Comparison of ENCODE assay signal across 8 mouse cellular contexts in genomic region chr15:98806071-98806808, GRCm38 (mm10). TPM values are rescaled to one million over a fixed set of nuclear protein-coding genes. Genes with fewer than 3 reads are reported as not detected.
DNase-seq lines count a peak whose midpoint lies in the region; ATAC-seq and TF ChIP-seq lines count a peak whose summit lies in the region.
"Had no signal": no experiment of that assay in that cellular context is flagged by ENCODE, and none has a peak within 500 bp of the region (broad histone marks: within the 10 kb centered on the region; RNA-seq: fewer than 3 reads in every experiment).

No protein-coding gene starts in this region.

- no peak for DNase-seq in lung, postnatal 0 days (ENCODE audit: low spot score)
- DNase-seq in lung, adult 2 months: no peak
- no peak for DNase-seq in left cerebral cortex, adult 11 months (ENCODE audit: low spot score)

- peak overlapping the region; percentile 60 for H3K4me2 ChIP-seq in lung, postnatal 0 days (replicated peaks; ENCODE audit: low read depth, low read length)
- peak overlapping the region; percentile 75 for H3K4me2 ChIP-seq in forebrain, embryonic 12.5 days
- H3K4me2 ChIP-seq in limb, embryonic 13.5 days (replicated peaks): peak overlapping the region; percentile 83
- peak overlapping the region; percentile 83 for H3K4me2 ChIP-seq in stomach, embryonic 14.5 days (replicated peaks; ENCODE audit: low read depth, low read length)

- peaks cover 21% of the 10 kb centered on the region; the same call in 1 of the 2 replicates for H3K4me1 ChIP-seq in lung, postnatal 0 days (ENCODE audit: insufficient read depth, low read depth, low read length)
- peaks cover 5% of the 10 kb centered on the region for H3K4me1 ChIP-seq in lung, adult 2 months (ENCODE audit: control insufficient read depth, insufficient read depth, low read length)
- peaks cover 51% of the 10 kb centered on the region for H3K4me1 ChIP-seq in forebrain, embryonic 12.5 days
- peaks cover 47% of the 10 kb centered on the region for H3K4me1 ChIP-seq in limb, embryonic 13.5 days
- H3K4me1 ChIP-seq in stomach, embryonic 14.5 days (ENCODE audit: control insufficient read depth, insufficient read depth, low read length): peaks cover 24% of the 10 kb centered on the region; the same call in 1 of the 2 replicates

- H3K27ac ChIP-seq in lung, postnatal 0 days (ENCODE audit: low read length): no peak overlapping the region
- H3K27ac ChIP-seq in forebrain, embryonic 12.5 days: no peak overlapping the region
- no peak overlapping the region for H3K27ac ChIP-seq in limb, embryonic 13.5 days
- no peak overlapping the region for H3K27ac ChIP-seq in stomach, embryonic 14.5 days (ENCODE audit: low read length)

- H3K27me3 ChIP-seq in lung, postnatal 0 days (replicated peaks; ENCODE audit: insufficient read depth, low read length): peaks cover 84% of the 10 kb centered on the region
- peaks cover 97% of the 10 kb centered on the region for H3K27me3 ChIP-seq in forebrain, embryonic 12.5 days
- peaks cover 99% of the 10 kb centered on the region for H3K27me3 ChIP-seq in limb, embryonic 13.5 days
- peaks cover 80% of the 10 kb centered on the region for H3K27me3 ChIP-seq in stomach, embryonic 14.5 days (ENCODE audit: control insufficient read depth, insufficient read depth, low read length)

- 20% methylated on average over 29 of the region's 30 CpGs for WGBS in lung, postnatal 0 days
- WGBS in lung, adult 2 months: 34% methylated on average over 30 of the region's 30 CpGs
- 2% methylated on average over 30 of the region's 30 CpGs for WGBS in forebrain, embryonic 12.5 days
- WGBS in limb, embryonic 13.5 days: 7% methylated on average over 30 of the region's 30 CpGs
- WGBS in stomach, embryonic 14.5 days: 11% methylated on average over 27 of the region's 30 CpGs

- no peak for TF ChIP-seq EP300 in lung, postnatal 0 days (IDR thresholded peaks at IDR 0.05)

- TF ChIP-seq CTCF in lung, postnatal 0 days (IDR thresholded peaks at IDR 0.05): no peak
- no peak for TF ChIP-seq CTCF in lung, adult 2 months (IDR thresholded peaks at IDR 0.05; ENCODE audit: insufficient read depth, low read length)

- ATAC-seq in lung, postnatal 0 days: 0 out of 2 replicates have a peak, but pooled peaks have one; percentile 4
- ATAC-seq in forebrain, embryonic 12.5 days (ENCODE audit: low FRiP score): no peak
- ATAC-seq in limb, embryonic 13.5 days (ENCODE audit: low FRiP score, low read depth): no peak
- 0 out of 2 replicates have a peak, but pooled peaks have one; percentile 9 for ATAC-seq in stomach, embryonic 14.5 days (ENCODE audit: insufficient number of reproducible peaks, insufficient read depth, low FRiP score, low read depth)
- no peak for ATAC-seq in megakaryocyte progenitor cell, adult 5-6 weeks (replicated peaks; ENCODE audit: poor library complexity)

- H3K36me3 ChIP-seq in lung, postnatal 0 days (ENCODE audit: insufficient read depth, low read length): no peaks in the 10 kb centered on the region
- H3K36me3 ChIP-seq in forebrain, embryonic 12.5 days (replicated peaks): no peaks in the 10 kb centered on the region
- peaks cover 7% of the 10 kb centered on the region for H3K36me3 ChIP-seq in limb, embryonic 13.5 days
- no peaks in the 10 kb centered on the region for H3K36me3 ChIP-seq in stomach, embryonic 14.5 days (ENCODE audit: control insufficient read depth, insufficient read depth, low read length)

- no peak overlapping the region for H3K9ac ChIP-seq in lung, postnatal 0 days (replicated peaks; ENCODE audit: low read depth)
- H3K9ac ChIP-seq in forebrain, embryonic 12.5 days: no peak overlapping the region
- H3K9ac ChIP-seq in limb, embryonic 13.5 days: peak overlapping the region; percentile 67; the same call in 1 of the 2 replicates
- H3K9ac ChIP-seq in stomach, embryonic 14.5 days (replicated peaks; ENCODE audit: low read depth, low read length): no peak overlapping the region

- no peaks in the 10 kb centered on the region for H3K9me3 ChIP-seq in lung, postnatal 0 days (ENCODE audit: low read length)
- H3K9me3 ChIP-seq in forebrain, embryonic 12.5 days: no peaks in the 10 kb centered on the region
- no peaks in the 10 kb centered on the region for H3K9me3 ChIP-seq in limb, embryonic 13.5 days
- no peaks in the 10 kb centered on the region for H3K9me3 ChIP-seq in stomach, embryonic 14.5 days (ENCODE audit: control insufficient read depth, low read depth, low read length)

- no peak for TF ChIP-seq POLR2A in lung, adult 2 months (IDR thresholded peaks at IDR 0.05; ENCODE audit: borderline replicate concordance, extremely low read depth, low read depth, low read length)

- peak overlapping the region; percentile 47 for H3K4me3 ChIP-seq in lung, postnatal 0 days (ENCODE audit: low read depth, low read length)
- H3K4me3 ChIP-seq in lung, adult 2 months (replicated peaks; ENCODE audit: extremely low read depth, low read depth, low read length): no peak overlapping the region
- H3K4me3 ChIP-seq in forebrain, embryonic 12.5 days (replicated peaks): peak overlapping the region; percentile 42
- H3K4me3 ChIP-seq in limb, embryonic 13.5 days: peak overlapping the region; percentile 49
- H3K4me3 ChIP-seq in stomach, embryonic 14.5 days (ENCODE audit: low read depth, low read length): peak overlapping the region; percentile 40

RNA-seq across cellular contexts. Expression of gene Ddn, which starts 3.0 kb away (rescaled TPM):
- polyA plus RNA-seq in lung, postnatal 0 days (2015; fragmentation: Nextera tagmentation; extraction: Ambion mirVana): 0.04 TPM in 2 replicates
- polyA plus RNA-seq in lung, adult 2 months (2012; rRNA removed): 0.21 and 0.31 TPM in 2 replicates
- polyA plus RNA-seq in forebrain, embryonic 12.5 days (2016; fragmentation: Nextera tagmentation; extraction: Ambion mirVana): 0.22 TPM in 1 of 2 replicates, not detected in the other
- polyA plus RNA-seq in limb, embryonic 13.5 days (2015; fragmentation: Nextera tagmentation; extraction: Ambion mirVana): 0.05 TPM in 1 of 2 replicates, not detected in the other
- not detected in 2 replicates for polyA plus RNA-seq in stomach, embryonic 14.5 days (2014; fragmentation: Nextera tagmentation; extraction: Ambion mirVana)
- total RNA-seq in megakaryocyte progenitor cell, adult 5-6 weeks (2015): not detected in 2 replicates
- under 0.01 and 0.10 TPM in 2 replicates for total RNA-seq in megakaryocyte progenitor cell, adult 5-6 weeks (2017)
- total RNA-seq: megakaryocyte-erythroid progenitor cell, adult 5-6 weeks had no signal

RNA-seq across cellular contexts. Expression of gene Wnt1, which starts 16.6 kb away (rescaled TPM):
- polyA plus RNA-seq in lung, postnatal 0 days (2015; fragmentation: Nextera tagmentation; extraction: Ambion mirVana): not detected in 2 replicates
- polyA plus RNA-seq in lung, adult 2 months (2012; rRNA removed): not detected in 2 replicates
- polyA plus RNA-seq in forebrain, embryonic 12.5 days (2016; fragmentation: Nextera tagmentation; extraction: Ambion mirVana): 0.18 and 0.61 TPM in 2 replicates
- not detected in 2 replicates for polyA plus RNA-seq in limb, embryonic 13.5 days (2015; fragmentation: Nextera tagmentation; extraction: Ambion mirVana)
- polyA plus RNA-seq in stomach, embryonic 14.5 days (2014; fragmentation: Nextera tagmentation; extraction: Ambion mirVana): not detected in 2 replicates
- total RNA-seq in megakaryocyte progenitor cell, adult 5-6 weeks (2015): not detected in 2 replicates
- total RNA-seq in megakaryocyte progenitor cell, adult 5-6 weeks (2017): not detected in 2 replicates
- total RNA-seq: megakaryocyte-erythroid progenitor cell, adult 5-6 weeks had no signal

RNA-seq across cellular contexts. Expression of gene Prkag1, which starts 25.1 kb away (rescaled TPM):
- polyA plus RNA-seq in lung, postnatal 0 days (2015; fragmentation: Nextera tagmentation; extraction: Ambion mirVana): 72.2 and 76.7 TPM in 2 replicates
- 51.0 and 62.8 TPM in 2 replicates for polyA plus RNA-seq in lung, adult 2 months (2012; rRNA removed)
- 85.2 and 89.4 TPM in 2 replicates for polyA plus RNA-seq in forebrain, embryonic 12.5 days (2016; fragmentation: Nextera tagmentation; extraction: Ambion mirVana)
- polyA plus RNA-seq in limb, embryonic 13.5 days (2015; fragmentation: Nextera tagmentation; extraction: Ambion mirVana): 93.4 and 94.5 TPM in 2 replicates
- polyA plus RNA-seq in stomach, embryonic 14.5 days (2014; fragmentation: Nextera tagmentation; extraction: Ambion mirVana): 76.3 and 80.0 TPM in 2 replicates
- 38.4 and 50.6 TPM in 2 replicates for total RNA-seq in megakaryocyte progenitor cell, adult 5-6 weeks (2015)
- 97.3 and 105 TPM in 2 replicates for total RNA-seq in megakaryocyte progenitor cell, adult 5-6 weeks (2017)

RNA-seq across cellular contexts. Expression of gene Wnt10b, which starts 28.3 kb away (rescaled TPM):
- 0.13 and 0.14 TPM in 2 replicates for polyA plus RNA-seq in lung, postnatal 0 days (2015; fragmentation: Nextera tagmentation; extraction: Ambion mirVana)
- 21.8 and 37.4 TPM in 2 replicates for polyA plus RNA-seq in lung, adult 2 months (2012; rRNA removed)
- 0.18 and 0.24 TPM in 2 replicates for polyA plus RNA-seq in forebrain, embryonic 12.5 days (2016; fragmentation: Nextera tagmentation; extraction: Ambion mirVana)
- 2.1 and 2.4 TPM in 2 replicates for polyA plus RNA-seq in limb, embryonic 13.5 days (2015; fragmentation: Nextera tagmentation; extraction: Ambion mirVana)
- polyA plus RNA-seq in stomach, embryonic 14.5 days (2014; fragmentation: Nextera tagmentation; extraction: Ambion mirVana): not detected in 2 replicates
- 0.22 TPM in 1 of 2 replicates, not detected in the other for total RNA-seq in megakaryocyte progenitor cell, adult 5-6 weeks (2015)
- 0.54 TPM in 1 of 2 replicates, not detected in the other for total RNA-seq in megakaryocyte progenitor cell, adult 5-6 weeks (2017)
- total RNA-seq: megakaryocyte-erythroid progenitor cell, adult 5-6 weeks had no signal

RNA-seq across cellular contexts. Expression of gene Arf3, which starts 43.2 kb away (rescaled TPM):
- polyA plus RNA-seq in lung, postnatal 0 days (2015; fragmentation: Nextera tagmentation; extraction: Ambion mirVana): 47.1 and 56.0 TPM in 2 replicates
- 110 and 166 TPM in 2 replicates for polyA plus RNA-seq in lung, adult 2 months (2012; rRNA removed)
- polyA plus RNA-seq in forebrain, embryonic 12.5 days (2016; fragmentation: Nextera tagmentation; extraction: Ambion mirVana): 58.2 and 58.3 TPM in 2 replicates
- polyA plus RNA-seq in limb, embryonic 13.5 days (2015; fragmentation: Nextera tagmentation; extraction: Ambion mirVana): 39.1 and 41.0 TPM in 2 replicates
- 33.2 and 34.5 TPM in 2 replicates for polyA plus RNA-seq in stomach, embryonic 14.5 days (2014; fragmentation: Nextera tagmentation; extraction: Ambion mirVana)
- 32.3 and 35.2 TPM in 2 replicates for total RNA-seq in megakaryocyte progenitor cell, adult 5-6 weeks (2015)
- 32.2 and 36.9 TPM in 2 replicates for total RNA-seq in megakaryocyte progenitor cell, adult 5-6 weeks (2017)

Comparison
In these comparisons a context has a peak if more than half of its experiments do, and no peak if none do; other contexts are left out.
1. ATAC-seq: peak in lung, postnatal 0 days (single experiment) and stomach, embryonic 14.5 days (single experiment); none in forebrain, embryonic 12.5 days (single experiment), limb, embryonic 13.5 days (single experiment) and megakaryocyte progenitor cell, adult 5-6 weeks (single experiment).
2. Peak in every context shown above with its lines, with median percentiles within 50 percentile points of each other: H3K4me2 ChIP-seq.